Mouse (Mus musculus) lung, adult 2 months (tissue): Measurements from ENCODE around the gene Fbl. TPM values are rescaled to one million over a fixed set of nuclear protein-coding genes. Genes with fewer than 3 reads are reported as not detected.

Experiments used
- DNase-seq: peaks from one replicate; pipeline ENCODE4 v3.0.0; 2022
- H3K4me1 ChIP-seq: fragments of 200-500 bp; 2 replicates; pipeline ENCODE4 v1.6.1; 2011; ENCODE audit warnings: low read length; ENCODE audit not compliant: control insufficient read depth, insufficient read depth
- H3K4me3 ChIP-seq: fragments of 200-500 bp; replicated peaks from 2 replicates; pipeline ENCODE3; 2011; ENCODE audit warnings: low read depth, mild to moderate bottlenecking, control low read depth, low read length; ENCODE audit errors: extremely low read depth
- CTCF ChIP-seq: fragments of 200-500 bp; IDR thresholded peaks from 2 replicates; pipeline ENCODE4 v1.5.1; 2011; ENCODE audit warnings: mild to moderate bottlenecking, low read length, control low read depth; ENCODE audit not compliant: insufficient read depth
- POLR2A ChIP-seq: fragments of 200-500 bp; IDR thresholded peaks from 2 replicates; pipeline ENCODE4 v1.6.1; 2011; ENCODE audit warnings: low read depth, mild to moderate bottlenecking, control low read depth, low read length, borderline replicate concordance; ENCODE audit errors: extremely low read depth
- WGBS: fragments of 180-500 bp; shearing (Covaris S2); methylation state at CpG from one replicate; pipeline ENCODE4 v1.1.7; 2018; 5-methylcytosine and 5-hydroxymethylcytosine counted together
- polyA plus RNA-seq: library from polyadenylated mRNA; depleted of rRNA; stranded (reverse); fragments of >200 nt; gene quantifications from 2 replicates; pipeline ENCODE4 v1.2.3, GENCODE M21; 2012

Gene Fbl
- polyA plus RNA-seq, 1 experiment, result 40.9 TPM

DNA sequence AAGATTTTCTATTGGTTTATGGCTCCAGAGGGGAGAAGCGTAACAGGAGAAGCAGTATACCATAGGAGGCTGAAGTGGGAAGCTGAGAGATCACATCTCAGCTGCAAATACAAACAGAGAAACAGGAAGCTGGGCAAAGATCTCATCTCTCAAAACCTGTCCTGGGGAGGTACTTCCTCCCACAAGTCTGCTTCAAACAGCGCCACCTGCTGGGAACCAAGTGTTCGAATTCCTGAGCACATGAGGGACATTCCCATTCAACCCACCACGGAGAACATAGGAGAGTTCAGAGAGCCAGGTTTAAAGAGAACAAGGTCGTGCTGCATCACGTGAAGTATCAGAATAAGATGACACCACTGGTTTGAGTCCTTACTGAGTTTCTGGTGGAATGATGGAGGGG, 4.1 kb upstream of the Fbl start:
- WGBS, result 80% methylated on average over 6 of the region's 6 CpGs
- no peak for DNase-seq
- TF ChIP-seq POLR2A (no peak), CTCF (no peak)
- Histone ChIP-seq H3K4me1 (peaks cover 3% of the 10 kb centered on the region), H3K4me3 (no peak overlapping the region)

- peak; percentile 57 for DNase-seq
- peaks cover 7% of the 10 kb centered on the region for H3K4me1 ChIP-seq
- peak overlapping the region; percentile 65 for H3K4me3 ChIP-seq
- TF ChIP-seq POLR2A (no peak), CTCF (peak; percentile 87)
- 2% methylated on average over 9 of the region's 9 CpGs for WGBS
Measured at GRCm38 (mm10) chr7:28168320-28169115, 992 bp upstream of the Fbl start.

- no peak for DNase-seq
- WGBS, result 74% methylated on average over 4 of the region's 4 CpGs
- Histone ChIP-seq H3K4me1 (peaks cover 4% of the 10 kb centered on the region), H3K4me3 (no peak overlapping the region)
- TF ChIP-seq CTCF, result no peak
- TF ChIP-seq POLR2A, result no peak
Measured at GRCm38 (mm10) chr7:28175358-28175757, 5.8 kb downstream of the Fbl start.

DNA sequence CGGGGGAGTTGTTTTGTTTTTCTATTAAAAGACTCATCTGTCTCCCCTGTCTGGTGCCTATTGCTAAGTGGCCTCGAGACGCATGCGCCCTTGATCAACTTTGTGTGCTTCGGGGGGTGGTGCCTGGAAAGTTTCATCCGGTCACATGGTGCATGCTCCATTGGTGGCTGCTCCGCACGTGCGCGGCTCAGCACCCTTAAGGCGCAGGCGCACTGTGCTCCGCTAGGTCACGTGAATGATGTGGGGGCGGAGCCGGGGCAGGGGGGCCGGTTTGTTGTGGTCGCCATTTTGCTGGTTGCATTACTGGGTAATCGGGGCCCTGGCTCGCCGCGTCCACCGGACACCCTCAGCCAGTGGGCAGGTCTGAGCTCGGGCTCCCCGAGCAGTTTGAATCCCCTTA, 9.7 kb downstream of the Fbl start, which contains the start of gene Dyrk1b:
Gene Dyrk1b (plus strand): TSS at position 242 of the 400 bp plus-strand sequence.
- under 1% methylated on average over 25 of the region's 25 CpGs for WGBS

GRCm38 (mm10) chr7:28179741-28180377, 10.3 kb downstream of the Fbl start:
- peak; percentile 92 for DNase-seq
- no peaks in the 10 kb centered on the region for H3K4me1 ChIP-seq
- peak overlapping the region; percentile 93 for H3K4me3 ChIP-seq
- no peak for TF ChIP-seq CTCF
- no peak; the same call in 1 of the 2 replicates for TF ChIP-seq POLR2A
- WGBS, result 1% methylated on average over 46 of the region's 56 CpGs

More for the DNA sequence above, 9.7 kb downstream of the Fbl start, which contains the start of gene Dyrk1b:
- Histone ChIP-seq H3K4me3 (peak within 1 kb of the TSS; percentile 93), H3K4me1 (no peaks in the 10 kb centered on the region)
- 0 out of 2 replicates have a peak, but pooled peaks have one; percentile 3 for TF ChIP-seq POLR2A
- TF ChIP-seq CTCF, result no peak
- peak; percentile 99 for DNase-seq

DNA sequence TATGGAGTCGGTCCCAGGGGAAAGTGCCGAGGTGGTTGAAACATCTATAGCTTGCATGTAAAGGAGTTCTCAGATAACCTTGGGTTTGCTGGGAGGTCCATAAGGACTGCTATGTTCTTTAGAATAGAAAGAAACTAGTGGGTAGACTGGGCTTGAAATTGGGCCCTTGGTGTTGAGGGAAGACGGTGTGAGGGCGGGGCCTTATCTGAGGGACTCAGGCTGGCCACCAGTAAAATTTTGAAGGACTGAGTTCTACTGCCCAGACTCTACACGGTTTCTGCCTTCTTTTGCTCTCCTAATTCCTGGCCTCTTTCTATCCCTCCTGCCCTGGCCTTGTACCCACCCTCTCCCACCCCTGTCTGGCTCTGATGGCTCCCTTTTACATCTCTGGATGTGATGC, 11.4 kb downstream of the Fbl start:
- 76% methylated on average over 5 of the region's 5 CpGs for WGBS
- no peak for DNase-seq
- no peak overlapping the region for H3K4me3 ChIP-seq
- H3K4me1 ChIP-seq, result no peaks in the 10 kb centered on the region
- no peak for TF ChIP-seq CTCF

DNA sequence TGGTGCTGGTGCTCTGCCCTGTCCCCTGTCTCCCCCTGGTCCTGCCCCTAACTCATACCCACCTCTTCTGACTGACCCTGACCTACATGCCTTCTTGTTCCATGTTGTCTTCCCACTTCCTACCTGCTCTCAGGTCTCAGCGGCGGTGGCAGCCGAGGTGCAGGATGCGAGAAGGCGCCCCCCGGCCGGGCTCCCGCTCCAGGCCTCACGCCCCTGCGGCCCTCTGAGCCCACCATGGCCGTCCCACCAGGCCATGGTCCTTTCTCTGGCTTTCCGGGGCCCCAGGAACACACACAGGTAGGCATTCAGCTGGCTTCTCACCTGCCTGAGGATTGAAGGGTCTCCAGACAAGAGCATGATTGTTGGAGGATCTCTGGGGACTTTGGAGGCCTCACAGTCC, 11.9 kb downstream of the Fbl start:
- Histone ChIP-seq H3K4me3 (no peak overlapping the region), H3K4me1 (no peaks in the 10 kb centered on the region)
- 98% methylated on average over 12 of the region's 12 CpGs for WGBS
- TF ChIP-seq POLR2A, result no peak
- TF ChIP-seq CTCF, result no peak
- DNase-seq, result no peak

- 86% methylated on average over 22 of the region's 22 CpGs for WGBS
- H3K4me1 ChIP-seq, result no peaks in the 10 kb centered on the region
- DNase-seq, result no peak
- no peak for TF ChIP-seq CTCF
- no peak for TF ChIP-seq POLR2A
- no peak overlapping the region for H3K4me3 ChIP-seq
Measured at GRCm38 (mm10) chr7:28182320-28182719, 12.8 kb downstream of the Fbl start.

- H3K4me1 ChIP-seq, result no peaks in the 10 kb centered on the region
- TF ChIP-seq CTCF (no peak), POLR2A (no peak)
- WGBS, result 89% methylated on average over 14 of the region's 14 CpGs
- no peak for DNase-seq
- H3K4me3 ChIP-seq, result no peak overlapping the region
Measured at GRCm38 (mm10) chr7:28185884-28186283, 16.4 kb downstream of the Fbl start.
